Mouse (Mus musculus) stomach, embryonic 16.5 days (tissue): ENCODE results near the gene Dmp1. TPM values are rescaled to one million over a fixed set of nuclear protein-coding genes. Genes with fewer than 3 reads are reported as not detected.

Source experiments
- ATAC-seq: fragments of 200-750 bp; cut with Nextera tagmentation; 2 replicates; pipeline ENCODE4 v1.8.0; 2017; ENCODE audit warnings: moderate number of reproducible peaks, moderate TSS enrichment; ENCODE audit not compliant: insufficient read depth, low FRiP score
- H3K27ac ChIP-seq: fragments of 300-500 bp; sonication (generic); 2 replicates; pipeline ENCODE4 v1.5.1; 2014; ENCODE audit warnings: low read length
- H3K27me3 ChIP-seq: fragments of 300-500 bp; sonication (generic); 2 replicates; pipeline ENCODE4 v1.6.1; 2014; ENCODE audit warnings: low read length, control low read depth, mixed read lengths; ENCODE audit not compliant: control insufficient read depth, insufficient read depth
- H3K36me3 ChIP-seq: fragments of 300-500 bp; sonication (generic); 2 replicates; pipeline ENCODE4 v1.6.1; 2014; ENCODE audit warnings: low read length; ENCODE audit not compliant: control insufficient read depth, insufficient read depth
- H3K4me1 ChIP-seq: fragments of 300-500 bp; sonication (generic); 2 replicates; pipeline ENCODE4 v1.6.1; 2014; ENCODE audit warnings: low read length, control low read depth, mixed read lengths; ENCODE audit not compliant: control insufficient read depth, insufficient read depth
- H3K4me2 ChIP-seq: fragments of 300-500 bp; sonication (generic); 2 replicates; pipeline ENCODE4 v1.6.1; 2014; ENCODE audit warnings: low read depth, low read length, mixed read lengths
- H3K4me3 ChIP-seq: fragments of 300-500 bp; sonication (generic); replicated peaks from 2 replicates; pipeline ENCODE4 v1.5.1; 2014; ENCODE audit warnings: mild to moderate bottlenecking, low read length
- H3K9ac ChIP-seq: fragments of 300-500 bp; sonication (generic); 2 replicates; pipeline ENCODE4 v1.6.1; 2014; ENCODE audit warnings: low read length
- H3K9me3 ChIP-seq: fragments of 300-500 bp; sonication (generic); replicated peaks from 2 replicates; pipeline ENCODE4 v1.6.1; 2016; ENCODE audit warnings: low read length, control low read depth; ENCODE audit not compliant: control insufficient read depth
- WGBS: fragments of 180-500 bp; shearing (Covaris S2); extraction: QIAGEN DNeasy Blood & Tissue Kit; methylation state at CpG from one replicate; pipeline ENCODE4 v1.1.7; 2014; 5-methylcytosine and 5-hydroxymethylcytosine counted together
- polyA plus RNA-seq: library from polyadenylated mRNA; unstranded; fragments of >200 nt; fragmentation: Nextera tagmentation; extraction: Ambion mirVana; gene quantifications from 2 replicates; pipeline ENCODE4 v1.2.1, GENCODE M21; 2015

The Dmp1 gene
- polyA plus RNA-seq, 1 experiment from 2014 or later = 0.79 TPM

GRCm38 (mm10) chr5:104187281-104187680, 15.1 kb upstream of the Dmp1 start:
- H3K4me2 ChIP-seq = no peak overlapping the region
- no peaks in the 10 kb centered on the region for H3K9me3 ChIP-seq
- H3K36me3 ChIP-seq = no peaks in the 10 kb centered on the region
- H3K9ac ChIP-seq = no peak overlapping the region
- H3K27ac ChIP-seq = no peak overlapping the region
- 70% methylated on average over 3 of the region's 3 CpGs for WGBS
- no peak overlapping the region for H3K4me3 ChIP-seq
- H3K27me3 ChIP-seq = no peaks in the 10 kb centered on the region
- no peaks in the 10 kb centered on the region for H3K4me1 ChIP-seq
- ATAC-seq = no peak

- H3K27me3 ChIP-seq = no peaks in the 10 kb centered on the region
- ATAC-seq = no peak
- no peak overlapping the region for H3K9ac ChIP-seq
- H3K4me2 ChIP-seq = no peak overlapping the region
- no peaks in the 10 kb centered on the region for H3K9me3 ChIP-seq
- 95% methylated on average over 1 of the region's 1 CpGs for WGBS
- no peak overlapping the region for H3K4me3 ChIP-seq
- no peak overlapping the region for H3K27ac ChIP-seq
- H3K4me1 ChIP-seq = no peaks in the 10 kb centered on the region
- no peaks in the 10 kb centered on the region for H3K36me3 ChIP-seq
Measured at GRCm38 (mm10) chr5:104195086-104195485, 7.3 kb upstream of the Dmp1 start.

- no peak overlapping the region for H3K9ac ChIP-seq
- H3K27me3 ChIP-seq = no peaks in the 10 kb centered on the region
- WGBS = 80% methylated on average over 12 of the region's 12 CpGs
- ATAC-seq = no peak
- H3K9me3 ChIP-seq = no peaks in the 10 kb centered on the region
- H3K4me3 ChIP-seq = no peak overlapping the region
- peak overlapping the region; percentile 30; the same call in 1 of the 2 replicates for H3K27ac ChIP-seq
- no peaks in the 10 kb centered on the region for H3K36me3 ChIP-seq
- peak overlapping the region; percentile 15; the same call in 1 of the 2 replicates for H3K4me2 ChIP-seq
- no peaks in the 10 kb centered on the region for H3K4me1 ChIP-seq
Measured at GRCm38 (mm10) chr5:104201153-104201950, 1.1 kb upstream of the Dmp1 start.

- no peak overlapping the region for H3K4me2 ChIP-seq
- H3K4me1 ChIP-seq = no peaks in the 10 kb centered on the region
- no peaks in the 10 kb centered on the region for H3K9me3 ChIP-seq
- no peaks in the 10 kb centered on the region for H3K36me3 ChIP-seq
- H3K9ac ChIP-seq = no peak overlapping the region
- ATAC-seq = no peak
- no peak overlapping the region for H3K27ac ChIP-seq
- 75% methylated on average over 11 of the region's 11 CpGs for WGBS
- no peaks in the 10 kb centered on the region for H3K27me3 ChIP-seq
- H3K4me3 ChIP-seq = no peak overlapping the region
Measured at GRCm38 (mm10) chr5:104212531-104212930, 10.1 kb downstream of the Dmp1 start.

- no peak for ATAC-seq
Measured at GRCm38 (mm10) chr5:104218926-104219325, 16.5 kb downstream of the Dmp1 start.

GRCm38 (mm10) chr5:104224299-104224698, 21.9 kb downstream of the Dmp1 start:
- no peaks in the 10 kb centered on the region for H3K27me3 ChIP-seq
- no peak overlapping the region for H3K4me3 ChIP-seq
- H3K9ac ChIP-seq = no peak overlapping the region
- 59% methylated on average over 3 of the region's 3 CpGs for WGBS
- no peaks in the 10 kb centered on the region for H3K4me1 ChIP-seq
- no peak overlapping the region for H3K27ac ChIP-seq
- H3K36me3 ChIP-seq = no peaks in the 10 kb centered on the region
- no peak for ATAC-seq
- H3K9me3 ChIP-seq = no peaks in the 10 kb centered on the region
- no peak overlapping the region for H3K4me2 ChIP-seq

More at GRCm38 (mm10) chr5:104218926-104219325, 16.5 kb downstream of the Dmp1 start:
- Histone ChIP-seq H3K4me1 (no peaks in the 10 kb centered on the region), H3K4me3 (no peak overlapping the region), H3K36me3 (no peaks in the 10 kb centered on the region), H3K27me3 (no peaks in the 10 kb centered on the region), H3K9ac (no peak overlapping the region), H3K27ac (no peak overlapping the region), H3K4me2 (no peak overlapping the region), H3K9me3 (no peaks in the 10 kb centered on the region)
- WGBS = 23% methylated on average over 5 of the region's 5 CpGs

- H3K9ac ChIP-seq = no peak overlapping the region
- no peaks in the 10 kb centered on the region for H3K4me1 ChIP-seq
- no peak for ATAC-seq
- H3K27me3 ChIP-seq = no peaks in the 10 kb centered on the region
- H3K4me3 ChIP-seq = no peak overlapping the region
- H3K9me3 ChIP-seq = no peaks in the 10 kb centered on the region
- H3K36me3 ChIP-seq = no peaks in the 10 kb centered on the region
- no peak overlapping the region for H3K4me2 ChIP-seq
- H3K27ac ChIP-seq = no peak overlapping the region
Measured at GRCm38 (mm10) chr5:104224750-104225149, 22.3 kb downstream of the Dmp1 start.

GRCm38 (mm10) chr5:104228497-104228896, 26.1 kb downstream of the Dmp1 start:
- no peak for ATAC-seq
- WGBS = 61% methylated on average over 1 of the region's 1 CpGs

GRCm38 (mm10) chr5:104236741-104237140, 34.3 kb downstream of the Dmp1 start:
- Histone ChIP-seq H3K27ac (no peak overlapping the region), H3K4me3 (no peak overlapping the region), H3K27me3 (no peaks in the 10 kb centered on the region), H3K9me3 (no peaks in the 10 kb centered on the region), H3K4me1 (no peaks in the 10 kb centered on the region), H3K36me3 (no peaks in the 10 kb centered on the region), H3K9ac (no peak overlapping the region), H3K4me2 (no peak overlapping the region)
- no peak for ATAC-seq
- 88% methylated on average over 8 of the region's 8 CpGs for WGBS

More at GRCm38 (mm10) chr5:104228497-104228896, 26.1 kb downstream of the Dmp1 start:
- no peaks in the 10 kb centered on the region for H3K9me3 ChIP-seq
- no peak overlapping the region for H3K9ac ChIP-seq
- H3K4me1 ChIP-seq = no peaks in the 10 kb centered on the region
- H3K4me3 ChIP-seq = no peak overlapping the region
- H3K27ac ChIP-seq = no peak overlapping the region
- no peaks in the 10 kb centered on the region for H3K36me3 ChIP-seq
- no peaks in the 10 kb centered on the region for H3K27me3 ChIP-seq
- H3K4me2 ChIP-seq = no peak overlapping the region
